Mouse (Mus musculus): ENCODE data around the gene Naip1. TPM values are rescaled to one million over a fixed set of nuclear protein-coding genes. Genes with fewer than 3 reads are reported as not detected.
"Not testable (repeated sequence)": the region's sequence is repeated elsewhere in the genome, so short reads cannot be mapped to it uniquely, and the experiment has no call there.

Gene Naip1
- total RNA-seq, 2 experiments from 2014 or later, result not detected

DNA sequence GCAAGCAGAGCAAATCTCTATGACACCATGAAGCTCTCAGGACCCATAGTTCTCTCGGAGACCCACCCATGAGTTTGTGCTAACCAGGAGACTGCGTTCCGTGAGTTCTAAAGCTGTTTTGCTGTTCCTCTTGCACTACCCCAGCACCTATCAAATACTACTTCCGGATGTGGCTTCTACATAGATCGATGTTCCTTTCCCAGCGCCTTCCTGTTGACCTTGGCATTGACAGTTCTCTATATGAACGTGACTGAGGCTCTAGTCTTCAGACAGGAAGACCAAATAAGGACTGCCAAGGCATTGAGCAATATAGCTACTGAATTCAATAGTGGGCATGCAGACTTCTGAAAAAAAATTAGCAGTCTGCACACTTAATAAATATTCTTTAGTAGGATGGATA is 44.4 kb downstream of the Naip1 start:
- ATAC-seq (replicated peaks; ENCODE audit: low FRiP score, poor library complexity, severe bottlenecking), result no peak

DNA sequence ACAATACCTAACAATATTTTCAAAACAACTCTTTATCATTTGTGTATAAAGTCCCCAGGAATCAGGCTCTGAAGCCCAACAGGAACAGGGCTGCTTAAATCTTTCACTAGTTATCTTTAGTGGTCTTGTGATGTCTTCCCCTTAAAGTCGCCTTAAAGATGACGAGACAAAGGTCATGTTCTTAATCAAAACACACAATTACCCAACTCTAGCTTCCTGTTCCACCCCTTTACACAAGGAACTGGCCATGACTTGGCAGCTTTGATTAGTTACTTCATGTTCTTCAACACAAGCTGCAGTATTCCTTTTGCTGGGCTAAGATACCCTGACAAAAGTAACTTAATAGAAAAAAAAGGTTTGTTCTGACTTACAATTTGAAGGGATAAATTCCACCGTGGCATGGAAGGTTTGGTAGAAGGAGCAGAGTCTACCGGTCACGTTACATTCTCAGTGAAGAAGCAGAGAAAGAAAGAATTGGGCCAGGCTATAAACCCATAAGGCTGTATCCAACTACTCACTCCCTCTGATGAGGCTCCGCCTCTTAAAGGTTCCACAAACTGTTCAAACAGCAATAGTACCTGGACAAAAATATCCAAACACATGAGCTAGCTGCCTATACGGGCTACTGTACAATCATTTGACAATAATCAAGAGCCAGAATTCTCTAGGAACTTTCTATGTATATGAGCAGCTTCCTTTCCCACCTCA is 49.6 kb downstream of the Naip1 start:
- not testable (repeated sequence) for ATAC-seq (replicated peaks; ENCODE audit: low FRiP score, poor library complexity, severe bottlenecking)

DNA sequence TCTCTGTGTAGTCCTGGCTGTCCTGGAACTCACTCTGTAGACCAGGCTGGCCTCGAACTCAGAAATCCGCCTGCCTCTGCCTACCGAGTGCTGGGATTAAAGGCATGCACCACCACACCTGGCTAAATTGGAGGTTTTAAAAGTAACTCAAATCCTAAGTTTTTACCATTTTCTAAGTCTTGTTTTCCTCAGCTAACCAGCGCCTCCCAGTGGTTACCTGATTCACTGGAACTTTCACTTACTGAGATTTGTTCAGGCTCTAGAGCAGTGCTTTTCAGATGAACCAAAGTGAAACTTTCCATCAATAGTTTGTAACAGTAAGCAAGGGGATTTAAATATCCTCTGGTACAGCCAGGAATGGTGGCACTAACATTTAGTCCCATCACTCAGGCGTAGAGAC is 61.6 kb downstream of the Naip1 start:
- ATAC-seq (replicated peaks; ENCODE audit: low FRiP score, poor library complexity, severe bottlenecking), result not testable (repeated sequence)

DNA sequence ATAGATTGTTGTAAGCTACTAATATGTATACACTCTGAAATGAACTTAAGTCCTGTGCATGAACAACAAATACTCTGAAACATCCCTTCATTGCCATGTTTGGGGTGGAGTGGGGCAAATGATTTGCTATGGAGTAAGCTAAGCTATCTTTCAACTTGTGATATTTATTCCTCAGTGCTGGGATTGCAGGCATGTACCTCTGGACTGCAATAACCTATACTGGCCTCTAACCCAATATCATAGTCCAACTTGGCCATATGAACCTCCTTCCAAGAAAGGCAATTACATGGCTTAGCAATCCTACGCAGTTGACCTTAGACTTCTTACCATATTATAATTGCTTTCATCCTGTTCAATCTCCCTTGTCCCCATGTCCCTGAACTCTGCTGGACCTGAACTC is 82.1 kb downstream of the Naip1 start:
- ATAC-seq (replicated peaks; ENCODE audit: low FRiP score, poor library complexity, severe bottlenecking), result no peak

Other genes with a start within 250 kb of the Naip1 start
- gene Naip5, start 206.5 kb downstream of the Naip1 start, total RNA-seq (2015; ENCODE audit: low replicate concordance), result 4.6 and 4.7 TPM in 2 replicates
- gene Naip5, start 206.5 kb downstream of the Naip1 start, total RNA-seq (2017; ENCODE audit: low replicate concordance), result 0.83 and 2.3 TPM in 2 replicates
- 3.6 and 4.6 TPM in 2 replicates for gene Naip6, start 135.2 kb downstream of the Naip1 start, total RNA-seq (2015; ENCODE audit: low replicate concordance)
- gene Naip6, start 135.2 kb downstream of the Naip1 start, total RNA-seq (2017; ENCODE audit: low replicate concordance), result 1.3 and 1.4 TPM in 2 replicates
- gene Gtf2h2, start 39.7 kb upstream of the Naip1 start, total RNA-seq (2015; ENCODE audit: low replicate concordance), result 13.4 and 25.9 TPM in 2 replicates
- gene Gtf2h2, start 39.7 kb upstream of the Naip1 start, total RNA-seq (2017; ENCODE audit: low replicate concordance), result 13.9 and 15.7 TPM in 2 replicates
- gene Ocln, start 99.8 kb upstream of the Naip1 start, total RNA-seq (2015; ENCODE audit: low replicate concordance), result not detected in 2 replicates
- not detected in 2 replicates for gene Ocln, start 99.8 kb upstream of the Naip1 start, total RNA-seq (2017; ENCODE audit: low replicate concordance)
- not detected in 2 replicates for gene Marveld2, start 164.1 kb upstream of the Naip1 start, total RNA-seq (2015; ENCODE audit: low replicate concordance)
- 0.39 and 1.1 TPM in 2 replicates for gene Marveld2, start 164.1 kb upstream of the Naip1 start, total RNA-seq (2017; ENCODE audit: low replicate concordance)
- gene Ak6, start 198.1 kb upstream of the Naip1 start, total RNA-seq (2015; ENCODE audit: low replicate concordance), result 132 and 133 TPM in 2 replicates
- gene Ak6, start 198.1 kb upstream of the Naip1 start, total RNA-seq (2017; ENCODE audit: low replicate concordance), result 47.4 and 85.9 TPM in 2 replicates
- gene Rad17, start 198.2 kb upstream of the Naip1 start, total RNA-seq (2015; ENCODE audit: low replicate concordance), result 23.5 and 29.9 TPM in 2 replicates
- 19.7 and 21.6 TPM in 2 replicates for gene Rad17, start 198.2 kb upstream of the Naip1 start, total RNA-seq (2017; ENCODE audit: low replicate concordance)
- 14.4 and 42.8 TPM in 2 replicates for gene Taf9, start 198.7 kb upstream of the Naip1 start, total RNA-seq (2015; ENCODE audit: low replicate concordance)
- 12.3 and 30.6 TPM in 2 replicates for gene Taf9, start 198.7 kb upstream of the Naip1 start, total RNA-seq (2017; ENCODE audit: low replicate concordance)
- 0.42 and 6.5 TPM in 2 replicates for gene Ccdc125, start 216.8 kb upstream of the Naip1 start, total RNA-seq (2015; ENCODE audit: low replicate concordance)
- gene Ccdc125, start 216.8 kb upstream of the Naip1 start, total RNA-seq (2017; ENCODE audit: low replicate concordance), result 4.7 and 8.2 TPM in 2 replicates